Mouse (Mus musculus) midbrain, embryonic 15.5 days (tissue): ENCODE data around the gene Cdkal1. TPM values are rescaled to one million over a fixed set of nuclear protein-coding genes. Genes with fewer than 3 reads are reported as not detected.

Experiments
- ATAC-seq: fragments of 200-750 bp; cut with Nextera tagmentation; replicated peaks from 2 replicates; pipeline ENCODE4 v1.8.0; 2017; ENCODE audit warnings: moderate TSS enrichment
- H3K27ac ChIP-seq: fragments of 300-500 bp; sonication (generic); 2 replicates; pipeline ENCODE4 v1.5.1; 2015; ENCODE audit warnings: mild to moderate bottlenecking, inconsistent platforms
- H3K27me3 ChIP-seq: fragments of 300-500 bp; sonication (generic); replicated peaks from 2 replicates; pipeline ENCODE4 v1.6.1; 2015; ENCODE audit warnings: inconsistent platforms
- H3K36me3 ChIP-seq: fragments of 300-500 bp; sonication (generic); replicated peaks from 2 replicates; pipeline ENCODE4 v1.6.1; 2015; ENCODE audit warnings: inconsistent platforms
- H3K4me1 ChIP-seq: fragments of 300-500 bp; sonication (generic); 2 replicates; pipeline ENCODE4 v1.6.1; 2015; ENCODE audit warnings: inconsistent platforms
- H3K4me2 ChIP-seq: fragments of 300-500 bp; sonication (generic); 2 replicates; pipeline ENCODE4 v1.6.1; 2015; ENCODE audit warnings: inconsistent platforms, mild to moderate bottlenecking, moderate library complexity
- H3K4me3 ChIP-seq: fragments of 300-500 bp; sonication (generic); 2 replicates; pipeline ENCODE4 v1.5.1; 2015; ENCODE audit warnings: mild to moderate bottlenecking, inconsistent platforms
- H3K9ac ChIP-seq: fragments of 300-500 bp; sonication (generic); 2 replicates; pipeline ENCODE4 v1.6.1; 2015; ENCODE audit warnings: mild to moderate bottlenecking, inconsistent platforms
- H3K9me3 ChIP-seq: fragments of 300-500 bp; sonication (generic); 2 replicates; pipeline ENCODE4 v1.6.1; 2016; ENCODE audit warnings: inconsistent platforms
- WGBS: fragments of 180-500 bp; shearing (Covaris S2); methylation state at CpG from one replicate; pipeline ENCODE4 v1.1.7; 2015; ENCODE audit warnings: mixed read lengths; 5-methylcytosine and 5-hydroxymethylcytosine counted together
- polyA plus RNA-seq: library from polyadenylated mRNA; unstranded; fragments of >200 nt; fragmentation: Nextera tagmentation; extraction: Ambion mirVana; gene quantifications from 2 replicates; pipeline ENCODE4 v1.2.1, GENCODE M21; 2015

Gene Cdkal1
- polyA plus RNA-seq, 1 experiment from 2014 or later: 21.9 TPM

- no peak for ATAC-seq
- Histone ChIP-seq H3K27ac (no peak overlapping the region), H3K9me3 (no peaks in the 10 kb centered on the region), H3K36me3 (no peaks in the 10 kb centered on the region), H3K4me2 (no peak overlapping the region), H3K27me3 (no peaks in the 10 kb centered on the region), H3K4me3 (no peak overlapping the region), H3K9ac (no peak overlapping the region), H3K4me1 (peaks cover 15% of the 10 kb centered on the region)
These were observed 636.8 kb downstream of the Cdkal1 start for GRCm38 (mm10) chr13:29218594-29219230.

- 3% methylated on average over 27 of the region's 27 CpGs for WGBS
- ATAC-seq: peak; percentile 86
These were observed 645.1 kb downstream of the Cdkal1 start for GRCm38 (mm10) chr13:29210159-29211021.

GRCm38 (mm10) chr13:29208749-29209148, 646.7 kb downstream of the Cdkal1 start:
- WGBS: 94% methylated on average over 6 of the region's 6 CpGs
- Histone ChIP-seq H3K9me3 (no peaks in the 10 kb centered on the region), H3K9ac (no peak overlapping the region), H3K4me1 (peaks cover 13% of the 10 kb centered on the region), H3K27me3 (no peaks in the 10 kb centered on the region), H3K4me3 (no peak overlapping the region), H3K36me3 (no peaks in the 10 kb centered on the region), H3K27ac (no peak overlapping the region), H3K4me2 (no peak overlapping the region)
- no peak for ATAC-seq

More at GRCm38 (mm10) chr13:29210159-29211021, 645.1 kb downstream of the Cdkal1 start:
- Histone ChIP-seq H3K9ac (peak overlapping the region; percentile 45), H3K27me3 (no peaks in the 10 kb centered on the region), H3K4me3 (peak overlapping the region; percentile 31), H3K4me2 (peak overlapping the region; percentile 57), H3K36me3 (no peaks in the 10 kb centered on the region), H3K9me3 (no peaks in the 10 kb centered on the region), H3K27ac (peak overlapping the region; percentile 51), H3K4me1 (peaks cover 13% of the 10 kb centered on the region)

GRCm38 (mm10) chr13:29203856-29204255, 651.6 kb downstream of the Cdkal1 start:
- Histone ChIP-seq H3K4me1 (no peaks in the 10 kb centered on the region), H3K9ac (no peak overlapping the region), H3K27ac (no peak overlapping the region), H3K4me2 (no peak overlapping the region), H3K9me3 (no peaks in the 10 kb centered on the region), H3K4me3 (no peak overlapping the region), H3K27me3 (no peaks in the 10 kb centered on the region), H3K36me3 (no peaks in the 10 kb centered on the region)
- ATAC-seq: no peak
- WGBS: 76% methylated on average over 5 of the region's 5 CpGs

GRCm38 (mm10) chr13:29203426-29203825, 652.0 kb downstream of the Cdkal1 start:
- Histone ChIP-seq H3K4me2 (no peak overlapping the region), H3K9me3 (no peaks in the 10 kb centered on the region), H3K4me1 (no peaks in the 10 kb centered on the region), H3K4me3 (no peak overlapping the region), H3K27ac (no peak overlapping the region), H3K9ac (no peak overlapping the region), H3K27me3 (no peaks in the 10 kb centered on the region), H3K36me3 (no peaks in the 10 kb centered on the region)
- ATAC-seq: no peak
- 91% methylated on average over 5 of the region's 5 CpGs for WGBS

- Histone ChIP-seq H3K9me3 (no peaks in the 10 kb centered on the region), H3K36me3 (no peaks in the 10 kb centered on the region), H3K9ac (no peak overlapping the region), H3K4me1 (no peaks in the 10 kb centered on the region), H3K27me3 (no peaks in the 10 kb centered on the region), H3K4me2 (no peak overlapping the region), H3K4me3 (no peak overlapping the region), H3K27ac (no peak overlapping the region)
- 69% methylated on average over 2 of the region's 2 CpGs for WGBS
- no peak for ATAC-seq
These were observed 652.9 kb downstream of the Cdkal1 start for GRCm38 (mm10) chr13:29202562-29202961.

GRCm38 (mm10) chr13:29199679-29200078, 655.8 kb downstream of the Cdkal1 start:
- H3K4me1 ChIP-seq: peaks cover 19% of the 10 kb centered on the region
- no peak overlapping the region for H3K9ac ChIP-seq
- 55% methylated on average over 6 of the region's 6 CpGs for WGBS
- H3K4me2 ChIP-seq: no peak overlapping the region
- H3K4me3 ChIP-seq: no peak overlapping the region
- no peaks in the 10 kb centered on the region for H3K36me3 ChIP-seq
- no peaks in the 10 kb centered on the region for H3K9me3 ChIP-seq
- ATAC-seq: no peak
- no peaks in the 10 kb centered on the region for H3K27me3 ChIP-seq
- H3K27ac ChIP-seq: no peak overlapping the region

- Histone ChIP-seq H3K27ac (peak overlapping the region; percentile 60), H3K36me3 (no peaks in the 10 kb centered on the region), H3K4me3 (no peak overlapping the region), H3K4me2 (no peak overlapping the region), H3K9me3 (no peaks in the 10 kb centered on the region), H3K9ac (no peak overlapping the region), H3K4me1 (peaks cover 22% of the 10 kb centered on the region), H3K27me3 (no peaks in the 10 kb centered on the region)
- peak; percentile 53; the same call in 1 of the 2 replicates for ATAC-seq
- WGBS: 17% methylated on average over 9 of the region's 9 CpGs
These were observed 658.5 kb downstream of the Cdkal1 start for GRCm38 (mm10) chr13:29196798-29197498.

- Histone ChIP-seq H3K4me1 (peaks cover 22% of the 10 kb centered on the region), H3K27ac (peak overlapping the region; percentile 70), H3K36me3 (no peaks in the 10 kb centered on the region), H3K27me3 (no peaks in the 10 kb centered on the region), H3K4me3 (no peak overlapping the region), H3K9ac (no peak overlapping the region), H3K4me2 (no peak overlapping the region), H3K9me3 (no peaks in the 10 kb centered on the region)
- peak; percentile 86 for ATAC-seq
- 19% methylated on average over 4 of the region's 4 CpGs for WGBS
These were observed 659.8 kb downstream of the Cdkal1 start for GRCm38 (mm10) chr13:29195722-29196121.

GRCm38 (mm10) chr13:29194946-29195345, 660.5 kb downstream of the Cdkal1 start:
- 26% methylated on average over 4 of the region's 4 CpGs for WGBS
- no peaks in the 10 kb centered on the region for H3K36me3 ChIP-seq
- H3K9me3 ChIP-seq: no peaks in the 10 kb centered on the region
- H3K4me2 ChIP-seq: peak overlapping the region; percentile 12
- H3K9ac ChIP-seq: no peak overlapping the region; the same call in 1 of the 2 replicates
- peak overlapping the region; percentile 79 for H3K27ac ChIP-seq
- no peak overlapping the region for H3K4me3 ChIP-seq
- H3K4me1 ChIP-seq: peaks cover 22% of the 10 kb centered on the region
- ATAC-seq: peak; percentile 48
- H3K27me3 ChIP-seq: no peaks in the 10 kb centered on the region

GRCm38 (mm10) chr13:29192697-29193096, 662.8 kb downstream of the Cdkal1 start:
- Histone ChIP-seq H3K36me3 (no peaks in the 10 kb centered on the region), H3K9me3 (no peaks in the 10 kb centered on the region), H3K4me1 (peaks cover 22% of the 10 kb centered on the region), H3K9ac (no peak overlapping the region), H3K27me3 (no peaks in the 10 kb centered on the region), H3K27ac (no peak overlapping the region), H3K4me2 (no peak overlapping the region), H3K4me3 (no peak overlapping the region)
- 88% methylated on average over 3 of the region's 3 CpGs for WGBS
- no peak for ATAC-seq

- H3K27ac ChIP-seq: no peak overlapping the region
- peaks cover 10% of the 10 kb centered on the region for H3K4me1 ChIP-seq
- no peak overlapping the region for H3K4me2 ChIP-seq
- no peak for ATAC-seq
- H3K27me3 ChIP-seq: no peaks in the 10 kb centered on the region
- H3K36me3 ChIP-seq: no peaks in the 10 kb centered on the region
- no peak overlapping the region for H3K9ac ChIP-seq
- no peak overlapping the region for H3K4me3 ChIP-seq
- H3K9me3 ChIP-seq: no peaks in the 10 kb centered on the region
- WGBS: 85% methylated on average over 7 of the region's 7 CpGs
These were observed 664.9 kb downstream of the Cdkal1 start for GRCm38 (mm10) chr13:29190548-29190947.
